Mouse (Mus musculus): Measurements from ENCODE around the gene Fbxw4.

DNA sequence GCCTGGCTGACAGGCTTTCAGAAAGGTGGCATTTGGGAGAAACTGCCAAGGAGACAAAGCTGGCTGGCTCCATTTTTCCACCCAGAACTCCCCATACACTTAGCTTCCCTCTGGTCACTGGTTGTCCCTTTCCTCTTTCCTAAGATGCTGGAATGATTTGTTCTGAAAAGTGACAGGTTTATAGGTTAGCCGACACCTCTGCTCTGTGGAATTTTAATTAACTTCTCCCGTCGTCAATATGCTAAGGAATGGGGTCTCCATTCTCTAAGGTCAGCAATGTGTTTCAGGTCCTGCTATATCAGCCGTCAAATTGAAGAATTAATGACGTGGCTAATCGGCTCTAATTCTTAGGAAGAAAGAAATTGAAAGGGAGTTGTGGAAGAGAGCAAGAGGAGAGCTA lies 31.5 kb downstream of the Fbxw4 start:
- TF ChIP-seq CTCF (conservative IDR thresholded peaks at IDR 0.05; ENCODE audit: insufficient read depth, insufficient read length, low read depth, low read length) (no peak), POLR2A (IDR thresholded peaks at IDR 0.05; ENCODE audit: low read depth, low read length) (no peak)

All from kidney, adult 2 months (tissue).